ENCODE assay signal across 26 mouse cellular contexts in the genomic region with DNA sequence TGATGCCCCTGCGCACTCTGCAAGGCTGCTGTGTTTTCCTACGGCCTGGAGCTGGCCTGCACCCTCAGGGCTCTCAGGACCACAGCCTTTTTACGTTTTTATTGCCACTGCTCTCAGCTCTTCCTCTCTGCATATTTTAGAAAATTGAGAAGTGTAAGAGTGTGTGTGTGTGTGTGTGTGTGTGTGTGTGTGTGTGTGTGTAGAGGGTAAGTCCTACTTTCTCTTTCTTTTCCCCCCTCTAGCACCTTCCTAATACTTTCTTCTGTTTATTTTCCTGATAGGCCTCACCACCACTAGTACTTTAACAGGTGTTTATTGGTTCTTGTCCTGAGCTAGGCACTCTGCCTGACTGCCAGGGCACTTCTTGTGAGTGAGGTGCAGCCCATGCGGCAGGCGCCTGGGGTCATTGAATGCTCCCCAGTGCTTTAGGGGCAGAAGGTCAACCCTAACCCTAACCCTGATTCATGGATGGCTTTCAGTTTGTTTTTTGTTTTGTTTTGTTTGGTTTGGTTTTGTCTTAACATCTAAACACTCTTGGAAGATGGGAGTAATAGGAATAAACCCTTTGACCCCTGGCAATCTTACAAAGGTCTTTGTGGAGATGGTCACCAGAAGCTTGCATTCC. TPM values are rescaled to one million over a fixed set of nuclear protein-coding genes. Genes with fewer than 3 reads are reported as not detected.
DNase-seq lines count a peak whose midpoint lies in the region; ATAC-seq and TF ChIP-seq lines count a peak whose summit lies in the region.
"Had no signal": no experiment of that assay in that cellular context is flagged by ENCODE, and none has a peak within 500 bp of the region (broad histone marks: within the 10 kb centered on the region; RNA-seq: fewer than 3 reads in every experiment).

No protein-coding gene starts in this region.

- no peak for TF ChIP-seq POLR2A in lung, adult 2 months (IDR thresholded peaks at IDR 0.05; ENCODE audit: borderline replicate concordance, extremely low read depth, low read depth, low read length)

- whole genome bisulfite sequencing in kidney, embryonic 15.5 days, result 58% methylated on average over 5 of the region's 5 CpGs
- WGBS in lung, postnatal 0 days, result 56% methylated on average over 5 of the region's 5 CpGs
- 65% methylated on average over 5 of the region's 5 CpGs for WGBS in lung, adult 2 months
- WGBS in hindbrain, postnatal 0 days, result 66% methylated on average over 5 of the region's 5 CpGs

- no peak overlapping the region for H3K27ac ChIP-seq in kidney, embryonic 15.5 days
- no peak overlapping the region for H3K27ac ChIP-seq in lung, postnatal 0 days (ENCODE audit: low read length)
- no peak overlapping the region for H3K27ac ChIP-seq in hindbrain, postnatal 0 days
- H3K27ac ChIP-seq: embryonic facial prominence, embryonic 15.5 days; heart, embryonic 15.5 days; hindbrain, embryonic 14.5 days; midbrain, embryonic 10.5 days had no signal

- no peaks in the 10 kb centered on the region for H3K27me3 ChIP-seq in kidney, embryonic 15.5 days
- H3K27me3 ChIP-seq in lung, postnatal 0 days (replicated peaks; ENCODE audit: insufficient read depth, low read length), result no peaks in the 10 kb centered on the region
- no peaks in the 10 kb centered on the region for H3K27me3 ChIP-seq in hindbrain, postnatal 0 days (ENCODE audit: insufficient read depth, low read length)
- H3K27me3 ChIP-seq: embryonic facial prominence, embryonic 15.5 days; heart, embryonic 15.5 days had no signal

- no peaks in the 10 kb centered on the region for H3K9me3 ChIP-seq in kidney, embryonic 15.5 days (replicated peaks)
- H3K9me3 ChIP-seq in lung, postnatal 0 days (ENCODE audit: low read length), result no peaks in the 10 kb centered on the region
- H3K9me3 ChIP-seq in hindbrain, postnatal 0 days (ENCODE audit: low read length), result no peaks in the 10 kb centered on the region
- H3K9me3 ChIP-seq: embryonic facial prominence, embryonic 15.5 days; heart, embryonic 15.5 days; midbrain, embryonic 10.5 days had no signal

- peaks cover 7% of the 10 kb centered on the region; the same call in 1 of the 2 replicates for H3K36me3 ChIP-seq in kidney, embryonic 15.5 days
- H3K36me3 ChIP-seq in lung, postnatal 0 days (ENCODE audit: insufficient read depth, low read length), result no peaks in the 10 kb centered on the region
- H3K36me3 ChIP-seq in hindbrain, postnatal 0 days (ENCODE audit: insufficient read depth, low read length), result no peaks in the 10 kb centered on the region
- H3K36me3 ChIP-seq: heart, embryonic 15.5 days had no signal

- no peak for TF ChIP-seq CTCF in lung, postnatal 0 days (IDR thresholded peaks at IDR 0.05)
- no peak for TF ChIP-seq CTCF in lung, adult 2 months (IDR thresholded peaks at IDR 0.05; ENCODE audit: insufficient read depth, low read length)
- TF ChIP-seq CTCF in hindbrain, postnatal 0 days (IDR thresholded peaks at IDR 0.05; ENCODE audit: low read depth), result no peak

- DNase-seq in kidney, adult 18-20 months, result peak; percentile 21
- no peak for DNase-seq in lung, postnatal 0 days (ENCODE audit: low spot score)
- DNase-seq in lung, adult 2 months, result no peak
- DNase-seq in hindbrain, postnatal 0 days (ENCODE audit: low spot score), result no peak
- DNase-seq in adrenal gland, adult 18-20 months (ENCODE audit: low spot score in 2 of 2), result no peak
- DNase-seq: adrenal gland, postnatal 10 days; cerebellum, adult 2 months; cerebellum, postnatal 36 days; gastrocnemius, postnatal 36 days; heart, postnatal 4 days; kidney, postnatal 10 days; layer of hippocampus, postnatal 36 days; lung, embryonic 14.5 days; lung, postnatal 4 days had no signal

- H3K4me2 ChIP-seq in kidney, embryonic 15.5 days, result no peak overlapping the region
- H3K4me2 ChIP-seq in lung, postnatal 0 days (replicated peaks; ENCODE audit: low read depth, low read length), result no peak overlapping the region
- H3K4me2 ChIP-seq in hindbrain, postnatal 0 days (ENCODE audit: low read depth, low read length), result no peak overlapping the region
- H3K4me2 ChIP-seq: embryonic facial prominence, embryonic 15.5 days; heart, embryonic 15.5 days; hindbrain, embryonic 14.5 days; liver, embryonic 11.5 days; lung, embryonic 14.5 days had no signal

- H3K4me3 ChIP-seq in kidney, embryonic 15.5 days (replicated peaks), result no peak overlapping the region
- H3K4me3 ChIP-seq in lung, postnatal 0 days (ENCODE audit: low read depth, low read length), result no peak overlapping the region
- no peak overlapping the region for H3K4me3 ChIP-seq in lung, adult 2 months (replicated peaks; ENCODE audit: extremely low read depth, low read depth, low read length)
- H3K4me3 ChIP-seq in hindbrain, postnatal 0 days (ENCODE audit: low read length), result no peak overlapping the region
- H3K4me3 ChIP-seq: embryonic facial prominence, embryonic 15.5 days; heart, embryonic 15.5 days; midbrain, embryonic 10.5 days had no signal

- 0 out of 2 replicates have a peak, but pooled peaks cover 15% of the 10 kb centered on the region for H3K4me1 ChIP-seq in kidney, embryonic 15.5 days
- no peaks in the 10 kb centered on the region; the same call in 1 of the 2 replicates for H3K4me1 ChIP-seq in lung, postnatal 0 days (ENCODE audit: insufficient read depth, low read depth, low read length)
- peaks cover 2% of the 10 kb centered on the region for H3K4me1 ChIP-seq in lung, adult 2 months (ENCODE audit: control insufficient read depth, insufficient read depth, low read length)
- H3K4me1 ChIP-seq in hindbrain, postnatal 0 days (ENCODE audit: insufficient read depth, low read length), result no peaks in the 10 kb centered on the region
- H3K4me1 ChIP-seq: embryonic facial prominence, embryonic 15.5 days had no signal

- TF ChIP-seq EP300 in lung, postnatal 0 days (IDR thresholded peaks at IDR 0.05), result no peak

- no peak for ATAC-seq in kidney, embryonic 15.5 days (replicated peaks; ENCODE audit: low FRiP score)
- ATAC-seq in lung, postnatal 0 days, result peak; percentile 19
- ATAC-seq in CD4-positive, CD25-positive, alpha-beta regulatory T cell, adult 4 months, result peak; percentile 5
- ATAC-seq in monocyte, adult 5-6 weeks (replicated peaks; ENCODE audit: insufficient number of reproducible peaks, low FRiP score, low TSS enrichment, poor library complexity, severe bottlenecking), result peak; percentile 36; the same call in 1 of the 2 replicates
- no peak for ATAC-seq in hindbrain, postnatal 0 days
- ATAC-seq: activated CD4-positive, CD25-positive, alpha-beta regulatory T cell, adult 4 months; forebrain, embryonic 16.5 days had no signal

- no peak overlapping the region for H3K9ac ChIP-seq in kidney, embryonic 15.5 days
- no peak overlapping the region for H3K9ac ChIP-seq in lung, postnatal 0 days (replicated peaks; ENCODE audit: low read depth)
- H3K9ac ChIP-seq in hindbrain, postnatal 0 days (replicated peaks; ENCODE audit: low read length), result no peak overlapping the region
- H3K9ac ChIP-seq: embryonic facial prominence, embryonic 15.5 days; heart, embryonic 15.5 days; hindbrain, embryonic 14.5 days; lung, embryonic 14.5 days had no signal

RNA-seq across cellular contexts. Expression of gene Ubac2, which starts 16.2 kb away (rescaled TPM):
- polyA plus RNA-seq in kidney, embryonic 15.5 days (2015; fragmentation: Nextera tagmentation; extraction: Ambion mirVana), result 66.7 and 68.6 TPM in 2 replicates
- polyA plus RNA-seq in lung, postnatal 0 days (2015; fragmentation: Nextera tagmentation; extraction: Ambion mirVana), result 38.5 and 43.2 TPM in 2 replicates
- 37.7 and 47.1 TPM in 2 replicates for polyA plus RNA-seq in lung, adult 2 months (2012; rRNA removed)
- polyA plus RNA-seq in CD4-positive, CD25-positive, alpha-beta regulatory T cell, adult 4 months (2017; shearing (Covaris generic)), result 10 to 100 TPM; 83.5 to 93.7 TPM
- total RNA-seq in monocyte, adult 5-6 weeks (2017), result 25.2 to 53.9 TPM (median 36.5 TPM) in 3 replicates
- 42.9 and 45.6 TPM in 2 replicates for total RNA-seq in hindbrain, postnatal 0 days (2014; rRNA removed)
- 55.4 and 55.8 TPM in 2 replicates for polyA plus RNA-seq in hindbrain, postnatal 0 days (2015; fragmentation: Nextera tagmentation; extraction: Ambion mirVana)
- total RNA-seq in adrenal gland, adult 18-20 months (2021), result 10 to 100 TPM; 32.8 to 35.1 TPM

RNA-seq across cellular contexts. Expression of gene Gpr18, which starts 21.0 kb away (rescaled TPM):
- 0.30 and 0.39 TPM in 2 replicates for polyA plus RNA-seq in kidney, embryonic 15.5 days (2015; fragmentation: Nextera tagmentation; extraction: Ambion mirVana)
- 0.32 and 0.42 TPM in 2 replicates for polyA plus RNA-seq in lung, postnatal 0 days (2015; fragmentation: Nextera tagmentation; extraction: Ambion mirVana)
- 5.6 and 8.3 TPM in 2 replicates for polyA plus RNA-seq in lung, adult 2 months (2012; rRNA removed)
- polyA plus RNA-seq in CD4-positive, CD25-positive, alpha-beta regulatory T cell, adult 4 months (2017; shearing (Covaris generic)), result 10 to 100 TPM; 92.7 to 95.9 TPM
- total RNA-seq in monocyte, adult 5-6 weeks (2017), result 31.4 to 45.9 TPM (median 34.6 TPM) in 3 replicates
- not detected in 2 replicates for total RNA-seq in hindbrain, postnatal 0 days (2014; rRNA removed)
- polyA plus RNA-seq in hindbrain, postnatal 0 days (2015; fragmentation: Nextera tagmentation; extraction: Ambion mirVana), result not detected in 2 replicates
- under 1 TPM; 0.20 to 0.45 TPM for total RNA-seq in adrenal gland, adult 18-20 months (2021)
- total RNA-seq: gastrocnemius, postnatal 36 days; heart, postnatal 4 days; layer of hippocampus, adult 8-10 months; layer of hippocampus, postnatal 36 days; left cerebral cortex, postnatal 10 days had no signal
- polyA plus RNA-seq: cerebellum, adult 2 months; hindbrain, embryonic 14.5 days; liver, embryonic 11.5 days had no signal

Comparison
In these comparisons a context has a peak if more than half of its experiments do, and no peak if none do; other contexts are left out.
1. ATAC-seq: peak in lung, postnatal 0 days (single experiment), CD4-positive, CD25-positive, alpha-beta regulatory T cell, adult 4 months (single experiment) and monocyte, adult 5-6 weeks (single experiment); none in kidney, embryonic 15.5 days (single experiment) and hindbrain, postnatal 0 days (single experiment).
2. RNA of gene Gpr18, which starts 21.0 kb away (polyA plus RNA-seq): 92.7 to 95.9 TPM in CD4-positive, CD25-positive, alpha-beta regulatory T cell, adult 4 months; 5.6 to 8.3 TPM in lung, adult 2 months, 0.32 to 0.42 TPM in lung, postnatal 0 days, 0.30 to 0.39 TPM in kidney, embryonic 15.5 days and not detected in hindbrain, postnatal 0 days; every median in the first group is over 10 times any median in the second.